Mouse (Mus musculus) spleen, adult 18-20 months (tissue): ENCODE data around the gene Arhgap15.

ENCODE experiments used
- DNase-seq, 2 experiments: peaks; one replicate each; pipeline ENCODE4 v3.0.0; 2022; ENCODE audit warnings: mixed read lengths in 2 of 2

Arhgap15 gene

DNA sequence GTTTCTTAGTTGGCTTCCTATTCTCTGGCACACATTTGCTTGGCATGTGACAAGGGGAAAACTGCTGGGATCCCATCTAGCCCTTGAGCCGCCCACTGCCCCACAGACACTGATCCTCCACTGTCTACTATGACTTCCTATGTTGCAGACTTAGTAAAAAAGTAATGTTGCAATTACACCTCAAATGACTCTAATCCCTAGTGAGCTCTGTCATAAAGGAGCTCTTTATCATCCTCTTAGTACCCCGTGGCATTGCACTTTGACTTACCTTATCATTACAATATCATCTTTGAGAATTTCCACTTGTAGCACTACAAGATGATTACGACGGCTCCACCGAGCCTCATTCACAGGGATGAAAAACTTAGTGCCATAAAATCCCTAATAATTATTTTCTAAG, 190.6 kb downstream of the Arhgap15 start:
- DNase-seq: no peak

- no peak for DNase-seq
These were observed 197.1 kb downstream of the Arhgap15 start for GRCm38 (mm10) chr2:43945679-43946078.

GRCm38 (mm10) chr2:43949775-43950492, 201.3 kb downstream of the Arhgap15 start:
- DNase-seq: no peak

- no peak for DNase-seq
These were observed 202.1 kb downstream of the Arhgap15 start for GRCm38 (mm10) chr2:43950741-43951140.

DNA sequence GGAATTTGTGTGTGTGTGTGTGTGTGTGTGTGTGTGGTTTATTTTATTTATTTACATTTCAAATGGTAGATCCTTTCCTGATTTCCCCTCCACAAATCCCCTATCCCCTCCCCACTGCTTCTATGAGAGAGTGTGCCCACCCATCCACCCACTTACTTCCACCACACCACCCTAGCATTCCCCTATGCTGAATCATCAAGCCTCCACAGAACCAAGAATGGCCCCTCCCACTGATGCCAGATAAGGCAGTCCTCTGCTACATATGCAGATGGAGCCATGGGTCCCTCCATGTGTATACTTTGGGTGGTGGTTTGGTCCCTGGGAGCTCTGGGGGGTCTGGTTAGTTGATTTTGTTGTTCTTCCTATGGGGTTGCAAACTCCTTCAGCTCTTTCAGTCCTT, 210.6 kb downstream of the Arhgap15 start:
- no peak for DNase-seq

DNA sequence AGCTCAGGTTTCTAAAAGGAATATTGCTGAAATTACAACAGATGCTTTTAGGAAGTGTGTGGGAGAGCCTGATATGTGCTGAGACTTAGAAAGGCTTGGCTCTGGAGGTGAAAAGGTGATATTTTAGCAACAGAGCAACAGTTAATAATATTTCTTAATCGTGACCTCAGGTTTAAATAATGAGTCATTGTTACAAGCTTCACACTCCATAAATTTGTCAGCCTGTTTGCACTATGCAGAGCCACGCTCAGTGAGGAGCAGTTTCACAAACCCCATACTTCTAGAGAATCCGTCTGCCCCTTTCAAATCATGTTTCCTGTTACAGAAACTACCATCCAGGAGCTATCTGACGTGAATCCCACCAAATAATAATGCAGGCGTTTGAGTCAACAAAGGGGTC, 213.8 kb downstream of the Arhgap15 start:
- no peak for DNase-seq

GRCm38 (mm10) chr2:43968581-43968980, 220.0 kb downstream of the Arhgap15 start:
- DNase-seq: no peak

GRCm38 (mm10) chr2:43977732-43978131, 229.1 kb downstream of the Arhgap15 start:
- no peak for DNase-seq

GRCm38 (mm10) chr2:43978177-43979013, 229.8 kb downstream of the Arhgap15 start:
- no peak for DNase-seq

- no peak for DNase-seq
These were observed 237.4 kb downstream of the Arhgap15 start for GRCm38 (mm10) chr2:43986066-43986465.

- DNase-seq: no peak
These were observed 239.3 kb downstream of the Arhgap15 start for GRCm38 (mm10) chr2:43987919-43988318.

DNA sequence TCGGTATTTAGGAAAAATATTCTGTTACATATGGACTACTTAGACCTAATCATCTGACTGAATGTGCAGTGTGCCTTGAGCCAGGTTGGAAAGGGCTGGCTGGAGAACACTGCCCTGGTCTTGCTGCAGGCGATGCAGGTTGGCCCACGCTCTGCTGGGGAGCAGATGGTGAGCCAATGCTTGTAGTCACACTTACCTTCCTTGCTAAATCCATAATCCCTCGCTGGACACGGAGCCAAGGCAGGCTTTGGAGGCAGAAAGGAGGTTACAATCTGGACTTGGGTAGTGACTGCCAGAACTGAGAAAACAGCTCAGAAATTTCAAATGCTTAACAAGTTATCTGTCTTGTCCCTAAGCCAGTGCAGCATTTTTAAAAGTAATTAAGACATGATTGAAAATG, 241.2 kb downstream of the Arhgap15 start:
- no peak for DNase-seq

DNA sequence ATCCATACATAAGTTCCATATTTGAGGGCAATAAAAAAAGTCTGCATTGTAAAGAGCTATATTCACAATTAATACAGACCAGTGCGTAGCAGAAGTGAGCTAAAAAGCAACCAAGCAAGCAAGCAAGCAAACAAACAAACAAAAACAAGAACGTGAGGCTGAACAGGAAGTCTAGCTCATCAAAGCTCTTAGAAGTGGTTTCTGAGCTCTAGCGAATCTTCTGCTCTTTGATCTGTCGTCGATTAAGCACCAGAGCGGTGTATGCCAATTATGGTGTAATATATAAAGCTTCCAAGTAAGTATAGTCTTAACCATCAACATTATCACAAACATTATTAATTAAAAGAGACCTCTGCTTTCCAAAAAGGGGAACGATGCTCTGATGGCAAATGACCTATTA, 243.9 kb downstream of the Arhgap15 start:
- no peak for DNase-seq

- no peak for DNase-seq
These were observed 253.8 kb downstream of the Arhgap15 start for GRCm38 (mm10) chr2:44002454-44002853.

- no peak for DNase-seq
These were observed 261.6 kb downstream of the Arhgap15 start for GRCm38 (mm10) chr2:44010249-44010648.

GRCm38 (mm10) chr2:44013388-44013787, 264.8 kb downstream of the Arhgap15 start:
- no peak for DNase-seq

DNA sequence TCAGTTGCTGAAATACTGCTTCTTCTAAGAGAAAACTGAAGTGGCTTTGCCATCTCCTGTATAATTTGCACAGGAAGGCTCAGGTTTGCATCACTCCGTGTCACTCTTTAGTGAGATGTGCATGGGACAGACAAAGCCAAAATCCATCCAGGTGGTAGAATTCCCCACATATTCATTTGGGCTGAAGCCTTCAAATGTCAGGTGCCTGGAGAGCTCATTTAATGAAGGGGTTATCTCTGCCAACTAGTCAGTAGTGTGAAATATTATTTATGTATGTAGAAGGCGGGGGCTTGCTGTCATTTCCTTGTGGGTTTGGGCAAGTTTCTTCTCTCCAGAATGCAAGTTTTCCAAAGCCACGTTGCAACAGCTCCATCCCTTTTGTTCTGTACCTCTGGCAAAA, 268.1 kb downstream of the Arhgap15 start:
- DNase-seq: no peak

GRCm38 (mm10) chr2:44017405-44018026, 268.9 kb downstream of the Arhgap15 start:
- DNase-seq: no peak

DNA sequence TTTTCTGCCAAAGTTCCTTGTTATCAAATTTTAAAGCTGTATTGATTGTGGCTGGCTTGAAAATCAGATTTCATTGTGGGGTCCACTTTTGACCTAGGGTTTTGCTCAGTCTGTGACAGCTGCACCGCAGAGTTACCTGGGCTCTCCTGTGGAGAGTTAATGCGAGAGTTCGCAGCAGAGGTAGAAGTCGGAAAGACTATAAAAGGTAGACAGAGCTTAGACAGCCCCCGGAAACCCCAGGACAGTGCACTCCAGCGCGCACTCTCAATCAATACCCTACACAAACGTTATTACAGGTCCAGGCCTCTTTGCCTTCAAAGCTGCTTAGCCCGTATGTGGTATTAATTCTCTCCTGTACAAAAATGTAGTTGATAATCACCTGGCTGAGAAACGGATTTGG, 269.4 kb downstream of the Arhgap15 start:
- no peak for DNase-seq

DNA sequence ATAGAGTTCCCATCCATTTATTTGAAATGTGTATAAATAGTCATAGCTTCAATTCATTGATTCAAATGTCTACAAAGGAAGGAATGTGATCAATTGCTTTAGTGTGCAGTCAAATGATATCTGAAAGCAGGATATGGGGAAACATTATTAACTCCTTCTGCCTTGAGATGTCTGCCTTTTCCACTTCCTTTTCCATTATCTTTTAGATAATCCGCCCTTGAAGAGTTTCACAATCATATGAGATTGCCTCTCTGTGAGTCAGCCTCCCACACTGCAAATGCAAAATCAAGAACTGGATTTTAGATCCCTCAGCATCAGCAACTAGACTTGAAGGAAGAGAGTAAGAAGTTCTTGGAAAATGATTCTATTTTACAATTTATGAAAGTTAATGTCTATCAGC, 276.1 kb downstream of the Arhgap15 start:
- DNase-seq: no peak

GRCm38 (mm10) chr2:44029035-44029715, 280.6 kb downstream of the Arhgap15 start:
- DNase-seq: no peak

DNA sequence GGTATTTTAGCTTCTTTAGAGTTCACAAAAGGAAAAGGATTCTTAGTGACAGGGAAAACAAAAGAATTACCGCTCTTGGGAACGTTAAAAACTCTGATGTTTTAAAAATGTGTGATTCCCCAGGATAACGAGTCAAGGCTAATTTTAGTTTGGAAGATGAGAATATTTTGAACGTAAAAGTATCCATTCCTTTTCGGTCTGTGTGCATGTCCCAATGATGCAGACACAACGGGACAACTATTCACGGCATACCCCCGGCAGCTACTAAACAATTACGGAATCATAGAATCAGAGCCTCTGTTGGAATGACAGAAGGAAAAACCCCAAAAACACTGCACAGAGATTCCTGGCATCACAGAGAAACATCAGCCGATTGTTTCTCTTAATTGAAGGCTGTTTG, 281.2 kb downstream of the Arhgap15 start:
- no peak for DNase-seq

DNA sequence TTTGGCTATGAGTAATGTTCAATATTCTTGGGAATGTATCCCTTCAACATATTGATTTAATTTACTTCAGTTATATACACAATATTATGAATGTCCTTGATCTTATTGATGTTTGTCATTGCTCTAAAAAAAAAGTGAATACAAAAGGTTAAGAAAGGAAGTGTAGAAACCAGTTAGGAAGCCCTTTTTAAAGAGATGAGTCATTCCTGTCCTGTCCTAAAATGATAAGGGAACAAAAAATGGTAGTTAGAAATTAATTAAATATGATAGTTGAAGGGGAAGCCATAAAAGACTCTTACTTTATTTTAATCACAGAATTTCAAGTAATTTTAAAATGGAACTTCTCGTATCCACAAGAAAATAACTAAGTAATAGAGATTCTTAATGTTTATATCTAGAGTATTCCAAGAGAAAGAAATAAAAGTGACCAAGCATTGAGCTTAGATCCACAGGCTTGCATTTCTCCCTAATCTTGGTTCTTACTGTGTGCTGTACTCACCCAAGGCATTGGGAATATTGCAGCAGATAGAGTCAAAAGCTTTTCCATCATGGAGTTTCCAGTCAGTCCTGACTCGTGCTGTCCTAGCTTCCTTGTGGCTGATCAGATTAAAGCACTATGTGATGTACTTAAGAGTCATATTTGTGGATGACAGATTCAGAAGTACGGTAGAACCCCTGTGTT, 291.0 kb downstream of the Arhgap15 start:
- no peak for DNase-seq
